Mouse (Mus musculus) neural tube, embryonic 14.5 days (tissue): ENCODE measurements at regions not wholly inside any gene's neighbourhood (a gene's known extent, or its start where the extent isn't known, plus 50 kb on each side); places are given as distances from the start of the nearest gene placed in this dataset.

Source experiments
- ATAC-seq: fragments of 200-750 bp; cut with Nextera tagmentation; 2 replicates; pipeline ENCODE4 v1.8.0; 2017; ENCODE audit warnings: low read depth, mild to moderate bottlenecking, moderate TSS enrichment, moderate library complexity
- H3K27ac ChIP-seq: fragments of 300-500 bp; sonication (generic); 2 replicates; pipeline ENCODE4 v1.5.1; 2014; ENCODE audit warnings: low read depth, mild to moderate bottlenecking, control low read depth, low read length, moderate library complexity, mixed read lengths
- H3K27me3 ChIP-seq: fragments of 300-500 bp; sonication (generic); 2 replicates; pipeline ENCODE4 v1.6.1; 2014; ENCODE audit warnings: low read length; ENCODE audit not compliant: control insufficient read depth, insufficient read depth
- H3K36me3 ChIP-seq: fragments of 300-500 bp; sonication (generic); 2 replicates; pipeline ENCODE4 v1.6.1; 2014; ENCODE audit warnings: low read length, mixed read lengths; ENCODE audit not compliant: control insufficient read depth, insufficient read depth
- H3K4me1 ChIP-seq: fragments of 300-500 bp; sonication (generic); 2 replicates; pipeline ENCODE4 v1.6.1; 2014; ENCODE audit warnings: low read length; ENCODE audit not compliant: control insufficient read depth, insufficient read depth
- H3K4me2 ChIP-seq: fragments of 300-500 bp; sonication (generic); 2 replicates; pipeline ENCODE4 v1.6.1; 2014; ENCODE audit warnings: mild to moderate bottlenecking, low read depth, low read length, control low read depth
- H3K4me3 ChIP-seq: fragments of 300-500 bp; sonication (generic); 2 replicates; pipeline ENCODE4 v1.5.1; 2014; ENCODE audit warnings: low read depth, low read length, control low read depth, mixed read lengths
- H3K9ac ChIP-seq: fragments of 300-500 bp; sonication (generic); replicated peaks from 2 replicates; pipeline ENCODE4 v1.6.1; 2014; ENCODE audit warnings: low read depth, mild to moderate bottlenecking, control low read depth, low read length, mixed read lengths
- H3K9me3 ChIP-seq: fragments of 300-500 bp; sonication (generic); 2 replicates; pipeline ENCODE4 v1.6.1; 2016; ENCODE audit warnings: low read length; ENCODE audit not compliant: control insufficient read depth
- WGBS: fragments of 180-500 bp; shearing (Covaris S2); extraction: QIAGEN DNeasy Blood & Tissue Kit; methylation state at CpG from one replicate; pipeline ENCODE4 v1.1.7; 2014; 5-methylcytosine and 5-hydroxymethylcytosine counted together

- no peak for ATAC-seq
- WGBS = 76% methylated on average over 8 of the region's 8 CpGs
Observed at GRCm38 (mm10) chr11:52648849-52649400, 115.5 kb upstream of the Fstl4 start.

GRCm38 (mm10) chr11:52654640-52655039, 109.8 kb upstream of the Fstl4 start:
- Histone ChIP-seq H3K27ac (no peak overlapping the region), H3K36me3 (no peaks in the 10 kb centered on the region), H3K4me1 (no peaks in the 10 kb centered on the region), H3K9ac (no peak overlapping the region), H3K4me2 (no peak overlapping the region), H3K4me3 (no peak overlapping the region), H3K27me3 (no peaks in the 10 kb centered on the region), H3K9me3 (no peaks in the 10 kb centered on the region)
- ATAC-seq = no peak
- 77% methylated on average over 7 of the region's 7 CpGs for WGBS

More at GRCm38 (mm10) chr11:52648849-52649400, 115.5 kb upstream of the Fstl4 start:
- no peaks in the 10 kb centered on the region for H3K27me3 ChIP-seq
- H3K27ac ChIP-seq = no peak overlapping the region
- no peak overlapping the region for H3K4me3 ChIP-seq
- no peaks in the 10 kb centered on the region for H3K4me1 ChIP-seq
- H3K9me3 ChIP-seq = no peaks in the 10 kb centered on the region
- H3K4me2 ChIP-seq = no peak overlapping the region
- H3K9ac ChIP-seq = no peak overlapping the region
- H3K36me3 ChIP-seq = no peaks in the 10 kb centered on the region

DNA sequence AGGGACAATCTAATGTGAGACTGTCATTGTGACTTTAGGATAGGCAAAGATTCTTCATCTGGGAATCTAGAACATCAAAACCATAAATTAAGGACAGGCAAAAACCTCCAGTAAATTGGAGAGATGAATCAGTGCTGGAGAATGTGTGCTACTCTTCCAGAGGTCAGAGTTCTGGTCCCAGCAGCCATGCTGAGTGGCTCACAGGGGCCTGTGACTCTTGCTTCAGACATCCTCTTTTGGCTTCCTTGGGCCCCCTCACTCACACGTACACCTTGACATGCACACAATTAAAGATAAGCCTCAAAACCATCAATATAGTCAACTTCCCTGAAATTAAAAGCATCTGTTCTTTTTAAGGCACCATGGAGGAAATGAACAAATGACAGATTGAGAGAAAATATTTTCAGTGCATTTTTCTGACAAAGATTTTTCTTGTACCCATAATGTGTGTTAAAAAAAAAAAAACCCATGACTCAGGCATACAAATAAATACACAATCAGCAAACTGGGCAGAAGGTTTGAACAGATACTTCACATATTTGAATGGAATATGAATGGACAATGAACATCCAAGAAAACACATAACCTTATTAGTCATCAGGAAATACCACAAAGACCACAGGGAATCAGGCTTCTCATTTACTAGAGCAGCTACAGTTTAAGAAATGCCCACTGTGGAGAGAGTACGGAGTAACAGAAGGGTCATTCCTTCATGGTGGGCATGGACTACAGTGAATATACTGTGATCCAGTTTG, 108.5 kb upstream of the Fstl4 start:
- Histone ChIP-seq H3K27ac (no peak overlapping the region), H3K4me1 (peaks cover 3% of the 10 kb centered on the region; the same call in 1 of the 2 replicates), H3K36me3 (no peaks in the 10 kb centered on the region), H3K27me3 (no peaks in the 10 kb centered on the region), H3K9ac (no peak overlapping the region), H3K4me2 (no peak overlapping the region), H3K9me3 (no peaks in the 10 kb centered on the region), H3K4me3 (no peak overlapping the region)
- no peak for ATAC-seq
- WGBS = 77% methylated on average over 2 of the region's 2 CpGs

DNA sequence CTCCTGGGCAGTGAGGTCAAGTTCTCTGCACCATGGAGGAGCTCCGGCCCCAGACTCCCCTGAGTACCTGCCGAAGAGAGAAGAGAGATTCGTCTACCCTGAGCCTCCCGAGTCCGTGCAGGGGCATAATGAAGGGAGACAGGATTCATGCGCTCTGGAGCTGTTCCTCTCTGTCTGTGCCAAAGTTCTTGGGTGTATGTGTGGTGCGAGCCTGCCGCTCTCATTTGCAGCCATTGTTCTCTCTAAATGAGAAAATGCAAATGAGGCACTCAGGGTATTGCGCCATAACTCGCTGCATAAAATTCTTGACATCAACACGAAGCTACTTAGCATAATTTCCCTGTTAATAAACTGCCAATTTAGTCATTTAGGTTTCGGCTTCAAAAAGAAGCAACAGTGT, 103.2 kb upstream of the Fstl4 start:
- H3K27ac ChIP-seq = peak overlapping the region; percentile 36; the same call in 1 of the 2 replicates
- ATAC-seq = peak; percentile 69
- peaks cover 3% of the 10 kb centered on the region; the same call in 1 of the 2 replicates for H3K4me1 ChIP-seq
- no peaks in the 10 kb centered on the region for H3K9me3 ChIP-seq
- 38% methylated on average over 12 of the region's 12 CpGs for WGBS
- no peaks in the 10 kb centered on the region for H3K27me3 ChIP-seq
- H3K36me3 ChIP-seq = no peaks in the 10 kb centered on the region
- no peak overlapping the region for H3K4me3 ChIP-seq
- H3K9ac ChIP-seq = no peak overlapping the region
- no peak overlapping the region for H3K4me2 ChIP-seq

DNA sequence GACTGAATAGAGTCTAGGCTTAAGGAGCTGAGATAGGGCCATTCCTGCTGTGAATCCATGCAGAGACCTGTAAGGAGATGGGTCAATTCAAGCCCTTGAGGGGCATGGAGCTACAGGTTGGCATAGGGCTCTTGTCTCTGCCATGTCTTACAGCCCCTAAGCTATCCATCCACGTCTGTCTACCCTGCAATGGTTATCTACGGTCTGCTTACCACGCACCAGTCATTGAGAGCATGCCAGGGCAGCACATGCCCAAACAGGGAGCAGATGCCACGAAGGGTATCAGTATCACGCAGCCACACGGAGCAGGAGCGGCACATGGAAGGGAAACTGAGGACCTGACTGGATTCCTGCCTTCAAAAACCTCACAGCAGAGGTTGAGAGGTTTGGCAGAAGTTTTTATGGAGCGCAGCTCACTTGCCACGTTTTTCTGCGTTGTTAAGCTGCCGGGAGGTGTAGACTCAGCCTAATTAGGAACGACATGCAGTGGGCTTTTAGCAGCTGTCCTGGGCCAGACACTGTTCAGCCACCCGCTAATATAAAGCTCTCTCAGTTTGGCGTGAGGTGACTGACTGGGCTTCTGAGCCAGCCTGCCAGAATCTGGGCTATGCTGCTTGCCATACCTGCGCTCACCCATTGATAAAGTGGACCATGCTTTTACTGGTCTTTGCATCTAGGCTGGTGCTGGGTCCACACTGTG, 102.4 kb upstream of the Fstl4 start:
- ATAC-seq = no peak
- Histone ChIP-seq H3K4me3 (no peak overlapping the region), H3K4me1 (peaks cover 3% of the 10 kb centered on the region; the same call in 1 of the 2 replicates), H3K9me3 (no peaks in the 10 kb centered on the region), H3K9ac (no peak overlapping the region), H3K27me3 (no peaks in the 10 kb centered on the region), H3K27ac (no peak overlapping the region), H3K4me2 (no peak overlapping the region), H3K36me3 (no peaks in the 10 kb centered on the region)
- WGBS = 68% methylated on average over 15 of the region's 15 CpGs

DNA sequence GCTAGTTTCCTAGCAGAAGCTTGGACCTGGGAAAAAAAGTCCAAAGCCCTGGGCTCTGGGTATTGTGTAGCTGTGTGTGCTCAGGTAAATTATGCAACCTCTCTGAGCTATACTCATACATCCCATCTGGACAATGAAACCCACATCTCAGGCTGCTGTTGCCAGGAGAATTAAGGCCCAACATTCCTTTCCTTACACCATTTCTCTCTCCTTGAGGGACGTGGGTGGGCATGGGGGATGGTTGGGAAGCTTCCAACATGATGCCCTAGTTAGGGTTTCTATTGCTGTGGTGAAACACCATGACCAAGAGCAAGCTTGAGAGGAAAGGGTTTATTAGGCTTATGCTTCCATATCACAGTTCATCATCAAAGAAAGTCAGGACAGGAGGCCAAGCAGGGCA, 99.1 kb upstream of the Fstl4 start:
- WGBS = 50% methylated on average over 1 of the region's 1 CpGs

DNA sequence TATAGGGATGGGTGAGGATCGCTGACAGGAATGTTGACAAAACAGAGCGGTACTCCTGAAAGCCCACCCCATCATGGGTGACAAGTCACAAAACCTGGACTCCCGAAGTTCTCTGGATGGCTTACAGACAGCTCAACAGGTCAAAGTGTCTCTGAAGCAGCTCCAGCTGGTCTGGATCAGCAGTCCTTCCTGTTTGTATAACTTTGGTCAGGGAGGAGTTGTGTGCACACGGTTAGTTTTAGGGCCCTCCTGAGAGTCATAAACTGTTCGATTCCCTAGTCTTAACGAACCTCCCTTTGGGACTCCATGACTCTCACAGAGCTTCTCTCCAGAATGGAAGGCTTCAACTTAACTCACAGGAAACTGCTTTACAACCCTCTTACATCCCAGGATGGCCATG, 89.4 kb upstream of the Fstl4 start:
- 56% methylated on average over 6 of the region's 6 CpGs for WGBS

More for the DNA sequence above, 99.1 kb upstream of the Fstl4 start:
- ATAC-seq = no peak
- H3K27me3 ChIP-seq = no peaks in the 10 kb centered on the region
- no peak overlapping the region for H3K27ac ChIP-seq
- H3K36me3 ChIP-seq = no peaks in the 10 kb centered on the region
- no peak overlapping the region for H3K4me3 ChIP-seq
- no peaks in the 10 kb centered on the region for H3K9me3 ChIP-seq
- no peak overlapping the region for H3K9ac ChIP-seq
- no peak overlapping the region for H3K4me2 ChIP-seq
- H3K4me1 ChIP-seq = peaks cover 3% of the 10 kb centered on the region; the same call in 1 of the 2 replicates

DNA sequence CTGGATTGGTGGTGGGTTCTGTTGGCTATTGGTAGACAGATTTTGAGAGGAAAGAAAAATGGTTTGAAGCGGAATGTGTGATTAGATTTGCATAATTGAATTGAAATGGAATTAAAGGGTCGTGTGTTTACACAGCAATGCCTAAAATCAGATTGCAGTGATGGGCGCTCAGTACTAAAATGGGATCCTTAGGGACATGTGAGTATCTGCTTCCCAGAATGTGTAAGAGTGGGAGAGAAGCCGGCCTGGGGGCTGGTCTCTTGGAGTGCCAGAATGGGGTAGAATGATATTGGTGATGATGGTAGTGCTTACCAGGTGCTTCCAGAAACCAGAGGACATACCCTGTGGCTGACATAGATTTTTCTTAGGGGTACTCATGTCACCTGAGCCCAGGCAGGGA, 86.2 kb upstream of the Fstl4 start:
- Histone ChIP-seq H3K9ac (no peak overlapping the region), H3K4me2 (no peak overlapping the region), H3K9me3 (no peaks in the 10 kb centered on the region), H3K27ac (no peak overlapping the region), H3K27me3 (no peaks in the 10 kb centered on the region), H3K4me1 (no peaks in the 10 kb centered on the region), H3K4me3 (no peak overlapping the region), H3K36me3 (no peaks in the 10 kb centered on the region)
- ATAC-seq = no peak
- 73% methylated on average over 4 of the region's 4 CpGs for WGBS

More for the DNA sequence above, 89.4 kb upstream of the Fstl4 start:
- H3K4me2 ChIP-seq = no peak overlapping the region
- H3K4me3 ChIP-seq = no peak overlapping the region
- ATAC-seq = no peak
- H3K27me3 ChIP-seq = no peaks in the 10 kb centered on the region
- H3K9me3 ChIP-seq = no peaks in the 10 kb centered on the region
- no peaks in the 10 kb centered on the region for H3K36me3 ChIP-seq
- no peak overlapping the region for H3K27ac ChIP-seq
- H3K9ac ChIP-seq = no peak overlapping the region
- H3K4me1 ChIP-seq = no peaks in the 10 kb centered on the region

- Histone ChIP-seq H3K9me3 (no peaks in the 10 kb centered on the region), H3K36me3 (no peaks in the 10 kb centered on the region), H3K4me3 (no peak overlapping the region), H3K9ac (no peak overlapping the region), H3K27me3 (no peaks in the 10 kb centered on the region), H3K4me2 (no peak overlapping the region), H3K27ac (no peak overlapping the region), H3K4me1 (no peaks in the 10 kb centered on the region)
- no peak for ATAC-seq
- WGBS = 47% methylated on average over 2 of the region's 2 CpGs
Observed at GRCm38 (mm10) chr11:52685436-52685835, 79.0 kb upstream of the Fstl4 start.
